Mouse (Mus musculus): ENCODE data around the gene Srrm4.

DNA sequence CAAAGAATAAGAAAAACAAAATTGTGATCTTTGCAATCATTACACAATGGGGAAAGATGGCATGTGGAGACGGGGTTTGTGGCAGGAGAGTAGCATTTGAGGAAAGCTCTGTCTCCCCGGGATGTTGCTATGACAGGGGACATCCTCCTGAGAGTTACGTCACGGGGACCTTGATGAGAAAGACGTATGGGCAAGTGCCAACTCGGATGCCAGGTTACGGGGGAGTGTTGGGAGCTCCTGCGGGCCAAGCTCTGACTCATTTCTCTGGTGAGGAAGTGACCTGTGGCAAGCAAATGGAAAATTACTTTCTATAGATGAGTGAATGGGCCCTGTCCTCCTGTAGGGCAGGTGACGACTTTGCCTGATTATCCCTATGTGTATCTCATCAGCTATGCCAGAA is 26.0 kb downstream of the Srrm4 start:
- TF ChIP-seq CTCF (conservative IDR thresholded peaks at IDR 0.05; ENCODE audit: low read length) (no peak), NANOG (IDR thresholded peaks at IDR 0.05; ENCODE audit: borderline replicate concordance, low read length) (no peak), POU5F1 (IDR thresholded peaks at IDR 0.05; ENCODE audit: borderline replicate concordance, low read length) (no peak)

Measured in E14TG2a.4 (cell line).